Mouse (Mus musculus) gastrocnemius, adult 2 months (tissue): ENCODE data around the gene Riox2. TPM values are rescaled to one million over a fixed set of nuclear protein-coding genes. Genes with fewer than 3 reads are reported as not detected.

Experiments used
- DNase-seq: peaks from one replicate; pipeline ENCODE4 v3.0.0; 2022
- H3K27ac ChIP-seq: fragments of 200-600 bp; 2 replicates; pipeline ENCODE4 v1.8.1; 2022; ENCODE audit warnings: mild to moderate bottlenecking
- H3K4me3 ChIP-seq: fragments of 200-600 bp; 2 replicates; pipeline ENCODE4 v1.8.1; 2022; ENCODE audit warnings: mild to moderate bottlenecking, moderate library complexity
- CTCF ChIP-seq: fragments of 200-600 bp; IDR thresholded peaks from 2 replicates; pipeline ENCODE4 v1.8.1; 2022; ENCODE audit warnings: antibody characterized with exemption, mild to moderate bottlenecking, moderate library complexity
- intact Hi-C: fragments of 180-260 bp; cut with DNase I; formaldehyde crosslinking; loops from one replicate; pipeline ENCODE4 v1.15.1; 2025
- total RNA-seq, 2 experiments: library from RNA; stranded (reverse); gene quantifications; 2 replicates each; pipeline ENCODE4 v1.2.3; 2021

The Riox2 gene
- total RNA-seq, 2 experiments from 2014 or later: 11.6 to 15.2 TPM

GRCm38 (mm10) chr16:59531243-59531642, 59.7 kb downstream of the Riox2 start:
- TF ChIP-seq CTCF: no peak
- intact Hi-C loops: no loop called here
- no peak for DNase-seq
- Histone ChIP-seq H3K27ac (no peak overlapping the region), H3K4me3 (no peak overlapping the region)

GRCm38 (mm10) chr16:59532561-59532960, 61.0 kb downstream of the Riox2 start:
- intact Hi-C loops: no loop called here
- TF ChIP-seq CTCF: no peak
- Histone ChIP-seq H3K27ac (no peak overlapping the region), H3K4me3 (no peak overlapping the region)
- no peak for DNase-seq

GRCm38 (mm10) chr16:59534349-59534748, 62.8 kb downstream of the Riox2 start:
- DNase-seq: peak; percentile 86
- intact Hi-C loops: loop anchor here (2.0 kb wide), 1 partner anchor 16 kb away; no protein-coding TSS in a partner anchor
- no peak for TF ChIP-seq CTCF
- H3K27ac ChIP-seq: peak overlapping the region; percentile 73
- 0 out of 2 replicates have a peak overlapping the region, but pooled peaks have one; percentile 14 for H3K4me3 ChIP-seq

DNA sequence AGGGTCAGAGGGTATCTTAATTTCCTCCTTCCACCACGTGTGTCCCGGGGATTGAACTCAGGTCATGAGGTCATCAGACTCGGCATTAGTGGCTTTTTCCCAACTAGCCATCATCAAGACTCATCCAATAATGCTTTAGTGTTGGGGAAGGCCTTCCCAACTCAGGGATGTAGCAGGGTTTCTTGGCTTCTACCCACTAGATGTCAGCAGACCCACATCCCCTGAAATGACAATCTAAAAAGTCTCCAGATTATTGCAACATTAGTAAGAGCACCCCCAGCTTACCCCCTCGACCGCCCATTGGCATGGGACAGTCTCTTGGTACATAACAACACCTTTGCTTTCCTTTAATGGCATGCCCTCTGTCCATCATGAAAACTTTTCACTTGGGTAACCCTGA, 64.1 kb downstream of the Riox2 start:
- Histone ChIP-seq H3K27ac (no peak overlapping the region), H3K4me3 (no peak overlapping the region)
- TF ChIP-seq CTCF: peak; percentile 49
- DNase-seq: no peak
- intact Hi-C loops: loop anchor here (2.0 to 5.0 kb wide), 2 partner anchors 17 to 67 kb away; partner anchors contain the start of gene Crybg3

GRCm38 (mm10) chr16:59540944-59541343, 69.4 kb downstream of the Riox2 start:
- Histone ChIP-seq H3K27ac (no peak overlapping the region), H3K4me3 (no peak overlapping the region)
- DNase-seq: no peak
- no peak for TF ChIP-seq CTCF
- intact Hi-C loops: no loop called here

GRCm38 (mm10) chr16:59541382-59541781, 69.8 kb downstream of the Riox2 start:
- intact Hi-C loops: no loop called here
- H3K4me3 ChIP-seq: no peak overlapping the region
- no peak overlapping the region for H3K27ac ChIP-seq
- DNase-seq: no peak
- no peak for TF ChIP-seq CTCF

Other genes starting within 250 kb of the Riox2 start
- not detected for gene Olfr201, start 199.1 kb upstream of the Riox2 start, total RNA-seq
- not detected for gene Olfr202, start 185.0 kb upstream of the Riox2 start, total RNA-seq
- gene Olfr203, start 172.9 kb upstream of the Riox2 start, total RNA-seq: not detected
- gene Olfr204, start 153.5 kb upstream of the Riox2 start, total RNA-seq: not detected
- gene Olfr205, start 140.6 kb upstream of the Riox2 start, total RNA-seq: not detected
- gene Olfr206, start 122.5 kb upstream of the Riox2 start, total RNA-seq: not detected
- not detected for gene Olfr209, start 107.8 kb upstream of the Riox2 start, total RNA-seq
- gene Gabrr3, start 64.4 kb upstream of the Riox2 start, total RNA-seq: not detected
- 10 to 100 TPM; 44.3 to 57.6 TPM for gene Crybg3, start 129.2 kb downstream of the Riox2 start, total RNA-seq
- 1 to 10 TPM; 2.3 to 2.6 TPM for gene Arl6, start 167.6 kb downstream of the Riox2 start, total RNA-seq